Mouse (Mus musculus) granulocyte monocyte progenitor cell, adult 5-6 weeks (primary cell): ENCODE measurements around the gene Apba3. TPM values are rescaled to one million over a fixed set of nuclear protein-coding genes. Genes with fewer than 3 reads are reported as not detected.
A peak's percentile ranks its signal among the peaks of the same experiment; 100 is the strongest.

Experiments used
- ATAC-seq: replicated peaks from 2 replicates; pipeline ENCODE4 v1.8.0; 2016; ENCODE audit warnings: mild to moderate bottlenecking, moderate TSS enrichment, inconsistent platforms; ENCODE audit not compliant: poor library complexity, severe bottlenecking
- total RNA-seq, 2 experiments: library from RNA; stranded (forward) in 1 of 2; stranded (reverse) in 1 of 2; fragments of 200-712, 200-1000 nt in 1 of 2; fragments of >200 nt in 1 of 2; fragmentation: Nextera tagmentation in 1 of 2; gene quantifications; 2 replicates each; pipeline ENCODE4 v1.2.3; 2014 to 2017

The Apba3 gene
- total RNA-seq, 2 experiments from 2014 or later = 19.9 to 29.1 TPM

DNA sequence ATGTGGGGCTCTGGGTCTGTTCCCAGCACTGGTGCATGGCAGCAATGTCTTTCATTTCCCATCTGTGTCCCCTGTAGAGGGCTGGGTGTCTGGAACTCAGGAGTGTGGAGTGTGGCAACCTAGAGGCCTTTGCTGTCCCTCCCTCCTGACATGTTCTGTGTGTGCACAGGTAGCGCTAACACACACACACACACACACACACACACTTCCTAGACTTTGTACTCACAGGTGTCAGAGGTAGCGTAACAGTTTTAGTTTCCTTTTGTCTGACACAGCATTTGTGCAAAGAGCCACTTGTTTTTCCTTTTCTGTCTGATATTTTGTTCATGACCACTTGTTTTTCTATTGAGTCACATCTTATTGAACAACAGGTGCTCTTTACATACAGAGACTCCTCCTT lies 19.0 kb upstream of the Apba3 start:
- no peak for ATAC-seq

DNA sequence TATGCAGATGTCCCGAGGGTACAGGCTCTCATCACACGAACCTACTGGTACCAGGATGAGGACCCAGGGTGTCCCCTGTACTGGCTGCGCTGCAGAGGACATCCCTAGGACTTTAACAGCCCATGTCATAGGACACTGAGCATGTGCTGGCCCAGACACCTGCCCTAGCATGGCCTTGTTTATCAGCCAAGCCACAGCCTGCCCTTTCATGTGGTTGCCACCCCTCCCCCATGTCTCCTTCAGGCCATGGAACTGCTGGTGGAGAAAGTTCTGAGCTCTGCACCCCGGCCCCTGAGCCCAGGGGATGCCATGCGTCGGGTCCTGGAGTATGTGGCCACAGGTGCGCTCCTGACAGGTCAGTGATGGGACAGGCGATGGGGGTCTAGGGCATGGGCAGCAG lies 17.3 kb upstream of the Apba3 start:
- no peak for ATAC-seq

DNA sequence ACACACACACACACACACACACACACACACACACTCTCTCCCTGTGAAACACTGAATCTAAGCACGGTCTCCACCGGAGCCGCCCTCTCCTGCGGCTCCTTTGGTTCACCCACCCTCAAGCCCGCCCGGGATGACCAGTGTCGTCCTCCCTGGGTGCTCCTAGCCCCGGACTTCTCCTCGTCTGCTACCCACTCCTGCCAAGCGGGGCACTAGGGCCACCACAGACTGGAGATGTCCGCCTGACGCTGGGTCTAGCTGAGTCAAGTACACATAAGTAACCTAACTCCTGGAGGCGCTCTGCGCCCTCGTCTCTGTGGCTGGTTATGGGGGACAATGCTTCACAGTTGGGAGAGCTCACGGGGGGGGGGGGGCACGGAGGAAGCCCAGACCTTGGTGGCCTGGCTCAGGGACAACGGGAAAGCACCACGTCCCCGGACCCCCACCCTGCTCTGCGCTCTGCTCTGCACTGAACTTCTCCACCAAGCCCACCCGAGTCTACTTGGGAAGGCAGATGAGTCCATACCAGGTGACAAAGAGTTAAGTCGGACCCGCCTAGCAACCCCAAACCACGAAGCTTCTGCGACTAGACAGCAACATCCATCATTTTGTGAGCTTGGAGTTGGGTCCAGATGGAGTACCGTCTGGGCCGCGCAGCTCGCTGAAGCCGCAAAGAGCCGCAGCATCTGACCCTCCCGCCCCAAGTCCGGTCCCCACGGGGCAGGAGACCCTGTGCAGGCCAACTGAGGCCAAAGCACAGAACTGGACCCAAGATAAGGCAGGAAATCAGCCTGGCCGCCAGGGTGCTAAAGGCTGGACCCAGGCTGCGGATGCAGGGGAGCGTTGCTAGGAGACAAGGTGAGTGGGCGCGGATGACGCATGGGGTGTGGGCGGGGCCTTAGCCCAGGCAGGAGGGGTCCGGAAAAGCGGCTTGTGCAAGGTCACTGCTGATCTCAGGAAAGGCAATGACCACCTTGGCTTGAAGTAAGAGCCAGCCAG lies 14.0 kb upstream of the Apba3 start, which contains the start of gene Matk:
Matk (plus strand) TSS at position 512 of the 996 bp plus-strand sequence.
- peak; percentile 52 for ATAC-seq

DNA sequence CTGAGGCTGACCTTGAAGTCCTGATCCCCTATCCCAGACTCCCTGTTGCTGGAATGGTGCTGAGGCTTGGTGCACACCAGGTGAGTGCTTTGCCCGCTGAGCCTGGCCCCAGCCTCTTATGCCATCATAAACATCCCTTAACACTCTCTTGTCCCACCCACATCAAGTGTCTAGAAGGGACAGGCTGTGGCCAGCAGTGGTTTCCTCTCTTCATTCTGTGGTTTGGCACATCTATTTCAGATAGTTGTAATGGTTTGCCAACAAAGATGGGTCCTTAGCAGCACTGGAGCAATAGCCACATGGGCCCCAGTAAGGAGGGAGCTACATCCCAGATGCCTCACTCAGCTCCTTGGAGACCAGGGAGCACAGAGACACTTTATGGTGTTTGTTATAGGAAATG lies 11.9 kb upstream of the Apba3 start:
- ATAC-seq = peak; percentile 45

DNA sequence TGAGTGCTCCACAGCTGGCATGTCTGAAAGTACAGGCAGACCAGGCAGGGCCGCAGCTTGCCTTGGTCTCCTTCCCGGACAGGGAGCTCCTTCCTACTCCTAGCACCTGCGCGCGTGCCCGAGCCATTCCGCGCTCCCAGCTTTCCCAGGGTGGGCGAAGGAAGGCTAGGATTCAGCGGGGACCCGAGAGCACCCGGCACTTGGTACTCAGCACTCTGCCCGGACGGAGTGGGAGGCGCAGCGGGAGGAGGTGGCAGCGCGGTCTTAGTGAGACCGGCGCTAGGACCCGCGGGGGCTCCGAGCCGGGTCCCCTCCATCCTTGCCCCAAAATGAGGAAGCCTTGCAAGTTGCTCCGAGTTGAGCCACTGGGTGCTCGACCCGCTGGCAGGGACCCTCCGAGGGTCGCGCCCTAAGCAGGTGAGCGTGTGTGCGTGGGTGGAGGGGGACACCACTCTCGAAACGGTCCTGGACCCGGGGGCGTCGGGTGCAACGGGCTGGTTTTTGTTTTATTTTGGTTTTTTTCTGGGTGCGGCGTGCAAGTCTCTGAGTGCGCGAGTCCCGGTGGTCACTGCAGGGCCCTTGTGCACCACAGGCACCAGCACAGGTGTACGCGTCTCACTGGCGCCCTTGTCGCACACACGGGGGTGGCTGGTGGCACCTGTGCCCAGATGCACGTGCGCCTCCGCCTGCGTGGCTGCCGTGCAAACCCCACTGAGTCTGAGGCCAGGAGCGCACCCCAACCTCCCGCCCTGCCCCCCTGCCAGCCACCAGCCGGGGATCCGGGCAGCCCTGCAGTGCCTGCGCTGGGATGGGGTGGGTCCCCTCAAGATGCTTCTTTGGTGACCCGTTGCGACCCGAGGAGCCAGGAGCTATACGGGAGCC lies 9.4 kb upstream of the Apba3 start:
- peak; percentile 37 for ATAC-seq

DNA sequence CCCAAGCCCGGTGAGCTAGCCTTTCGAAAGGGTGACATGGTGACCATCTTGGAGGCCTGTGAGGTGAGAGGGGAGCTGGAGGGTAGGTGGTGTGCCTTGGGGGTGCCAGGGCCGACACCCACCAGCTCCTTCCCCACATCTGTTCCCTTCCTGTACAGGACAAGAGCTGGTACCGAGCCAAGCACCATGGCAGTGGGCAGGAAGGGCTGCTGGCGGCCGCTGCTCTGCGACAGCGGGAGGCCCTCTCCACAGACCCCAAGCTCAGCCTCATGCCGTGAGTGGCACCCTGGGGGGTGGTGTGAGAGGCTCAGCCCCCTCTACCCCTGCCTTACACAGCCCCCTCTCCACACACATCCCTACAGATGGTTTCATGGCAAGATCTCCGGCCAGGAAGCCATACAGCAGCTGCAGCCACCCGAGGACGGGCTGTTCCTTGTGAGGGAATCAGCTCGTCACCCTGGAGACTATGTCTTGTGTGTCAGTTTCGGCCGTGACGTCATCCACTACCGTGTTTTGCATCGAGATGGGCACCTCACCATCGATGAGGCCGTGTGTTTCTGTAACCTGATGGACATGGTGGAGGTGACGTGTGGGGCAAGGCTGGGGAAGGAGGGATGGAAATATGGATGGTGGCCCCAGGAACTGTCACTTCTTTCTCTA lies 7.4 kb upstream of the Apba3 start:
- no peak for ATAC-seq

DNA sequence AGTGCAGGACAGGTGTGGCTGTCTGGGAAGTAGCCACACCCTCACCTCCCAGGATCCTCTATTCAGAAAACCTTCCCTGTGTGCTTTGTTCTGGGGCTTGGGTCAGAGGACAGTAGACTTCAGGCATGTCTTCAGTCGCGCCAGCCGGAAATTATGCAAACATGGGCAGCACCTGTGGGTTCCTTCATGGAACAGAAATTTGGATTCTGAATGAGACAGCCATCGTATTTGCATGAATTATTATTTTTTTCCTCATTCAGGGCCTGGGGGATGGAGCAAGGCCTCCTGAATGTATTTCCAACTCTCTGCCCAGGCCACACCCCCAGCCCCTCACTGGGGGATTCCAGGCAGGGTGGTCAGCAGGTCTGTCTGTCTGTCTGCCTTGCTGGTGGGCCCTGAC lies 5.7 kb upstream of the Apba3 start:
- ATAC-seq = no peak

DNA sequence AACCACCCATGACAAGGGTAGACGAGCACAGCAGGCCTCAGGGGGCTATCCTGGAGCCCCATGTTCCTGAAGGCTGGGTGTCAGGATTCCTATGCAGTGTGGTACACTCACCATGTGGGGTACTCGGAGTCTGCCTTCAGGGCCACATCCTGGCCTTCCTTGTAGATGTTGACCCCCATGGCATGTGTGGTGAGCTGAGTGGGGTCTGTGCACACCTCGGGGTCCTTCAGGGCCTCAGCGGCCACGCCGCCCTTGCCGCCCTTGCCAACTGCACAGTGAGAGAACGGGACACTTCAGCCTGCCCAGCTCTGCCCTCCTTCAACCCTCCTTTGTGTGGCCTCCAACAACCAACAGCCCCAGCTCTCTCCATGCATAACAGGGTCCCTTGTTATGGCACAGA lies 1.2 kb upstream of the Apba3 start:
- no peak for ATAC-seq

DNA sequence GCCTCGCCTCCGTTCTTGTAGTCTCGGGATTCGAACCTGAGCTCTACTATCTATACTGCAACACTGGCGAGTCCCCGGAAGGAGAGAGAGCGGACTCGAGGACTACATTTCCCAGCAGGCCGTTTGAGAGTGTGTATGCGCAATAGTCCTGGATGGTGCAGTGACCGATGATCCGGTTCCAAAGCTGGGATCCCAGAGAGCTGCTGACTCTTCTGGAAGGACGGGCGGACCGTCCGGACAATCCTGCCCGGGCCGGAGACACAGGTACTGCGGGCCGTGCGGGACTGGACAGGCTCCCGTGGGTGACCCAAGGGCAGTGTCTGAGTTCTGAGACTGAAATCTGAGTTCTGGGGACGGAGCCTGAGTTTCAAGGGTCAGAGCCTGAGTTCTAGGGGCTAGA lies 1.3 kb downstream of the Apba3 start:
- peak; percentile 76 for ATAC-seq

DNA sequence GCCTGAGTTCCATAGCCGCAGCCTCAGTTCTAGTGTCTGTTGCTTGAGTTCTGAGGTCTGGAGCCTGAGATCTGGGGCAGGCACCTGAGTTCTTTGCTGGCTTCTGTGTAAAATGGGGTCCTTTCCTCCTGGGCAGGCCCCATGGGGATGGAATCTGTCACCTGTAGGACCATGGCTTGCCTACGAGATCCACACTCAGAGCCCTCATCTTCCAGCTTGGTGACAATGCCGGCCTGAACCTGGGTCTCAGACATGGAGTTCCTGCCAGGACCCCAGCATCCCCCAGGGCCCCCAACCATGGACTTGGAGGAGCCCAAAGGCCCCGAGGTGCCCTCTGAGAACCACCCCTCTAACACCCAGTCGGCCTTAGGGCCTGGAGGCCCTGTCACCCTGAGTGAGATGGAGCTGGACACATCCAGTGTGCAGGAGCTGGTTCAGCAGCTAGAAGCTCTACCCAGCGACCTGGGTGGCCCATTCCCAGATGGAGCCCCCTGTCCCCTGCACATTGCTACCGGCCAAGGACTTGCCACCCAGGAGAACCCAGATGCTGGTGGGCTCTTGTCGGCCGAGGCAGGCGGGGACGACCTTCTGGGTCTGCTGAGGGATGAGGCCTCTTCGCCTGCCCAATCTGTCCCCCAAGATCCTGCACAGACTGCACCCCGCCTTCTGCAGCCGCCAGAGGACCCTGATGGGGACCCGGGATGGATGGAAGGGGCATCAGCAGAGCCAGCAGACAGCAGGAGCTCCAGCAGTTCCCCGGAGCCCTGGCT lies 2.1 kb downstream of the Apba3 start:
- ATAC-seq = no peak

DNA sequence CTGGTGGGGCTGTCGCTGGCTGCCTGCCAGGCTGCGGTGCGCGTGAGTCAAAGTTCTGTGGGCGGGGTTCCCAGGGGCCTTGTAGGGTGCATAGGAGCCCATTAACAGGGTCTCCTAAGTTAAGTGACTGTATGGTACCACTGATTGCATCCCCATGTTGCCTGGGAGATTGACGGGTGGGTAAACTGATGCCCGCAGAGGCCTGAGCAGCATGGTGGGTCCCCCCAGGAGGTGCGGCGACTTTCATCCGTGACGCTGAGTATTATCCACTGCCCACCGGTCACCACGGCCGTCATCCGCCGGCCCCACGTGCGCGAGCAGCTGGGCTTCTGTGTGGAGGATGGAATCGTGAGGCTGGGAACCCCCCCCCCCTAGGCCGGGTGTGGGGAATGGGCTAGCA lies 5.6 kb downstream of the Apba3 start:
- no peak for ATAC-seq

DNA sequence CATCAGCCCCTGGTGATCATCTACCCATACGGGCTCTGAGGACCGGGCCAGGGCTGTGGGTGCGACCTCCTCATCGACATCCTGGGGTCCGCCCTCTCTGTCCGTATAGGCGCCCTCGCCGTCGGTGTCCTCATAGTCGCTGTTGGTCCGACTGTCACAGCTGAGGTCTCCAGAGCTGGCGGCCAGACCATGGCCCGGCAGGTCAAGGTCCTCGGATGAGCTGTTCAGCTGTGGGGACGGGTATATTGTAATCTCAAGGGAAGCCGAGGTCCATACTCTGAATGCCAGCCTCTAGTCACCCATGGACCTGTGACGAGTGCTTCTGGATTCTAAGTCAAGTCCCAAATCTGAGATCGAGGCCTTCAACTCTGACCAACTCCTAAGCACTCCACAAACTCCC lies 7.1 kb downstream of the Apba3 start:
- ATAC-seq = no peak

DNA sequence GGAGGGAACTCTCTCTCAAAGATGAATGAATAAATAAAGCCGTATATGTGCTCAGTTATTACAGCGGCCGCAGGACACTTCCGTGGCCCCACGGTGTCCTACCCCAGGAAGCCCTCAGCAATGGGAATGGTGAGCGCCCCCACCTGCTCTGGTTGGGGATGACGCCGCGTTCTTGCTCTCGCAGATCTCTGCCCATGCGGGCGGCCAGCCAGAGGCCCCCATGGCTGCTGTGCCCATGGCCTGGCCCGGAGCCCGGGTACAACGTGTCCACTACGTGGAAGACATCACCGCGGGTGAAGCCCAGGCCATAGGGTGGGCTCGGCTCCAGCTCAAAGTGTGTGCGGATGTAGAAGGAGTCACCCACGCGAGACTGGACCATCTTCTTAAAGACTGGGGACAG lies 10.9 kb downstream of the Apba3 start:
- ATAC-seq = no peak

DNA sequence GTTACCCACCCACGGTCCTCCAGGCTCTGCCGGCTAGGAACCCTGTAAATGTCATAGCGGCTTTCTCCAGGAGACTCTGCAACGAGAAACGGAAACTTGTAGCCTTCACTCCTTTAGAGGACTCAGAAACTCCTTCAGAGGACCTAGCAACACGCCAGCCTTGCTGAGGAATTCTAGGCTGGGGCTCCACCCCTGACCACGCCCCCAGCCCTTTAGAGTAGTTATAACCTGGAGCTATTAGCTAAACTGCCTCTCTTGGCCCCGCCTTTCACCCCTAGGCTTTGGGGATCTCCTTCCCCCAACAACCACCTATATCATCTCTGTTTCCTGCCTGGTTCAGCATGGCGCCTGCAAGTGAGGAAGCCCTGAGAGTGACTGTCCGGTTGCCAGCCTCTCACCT lies 12.7 kb downstream of the Apba3 start:
- ATAC-seq = no peak

DNA sequence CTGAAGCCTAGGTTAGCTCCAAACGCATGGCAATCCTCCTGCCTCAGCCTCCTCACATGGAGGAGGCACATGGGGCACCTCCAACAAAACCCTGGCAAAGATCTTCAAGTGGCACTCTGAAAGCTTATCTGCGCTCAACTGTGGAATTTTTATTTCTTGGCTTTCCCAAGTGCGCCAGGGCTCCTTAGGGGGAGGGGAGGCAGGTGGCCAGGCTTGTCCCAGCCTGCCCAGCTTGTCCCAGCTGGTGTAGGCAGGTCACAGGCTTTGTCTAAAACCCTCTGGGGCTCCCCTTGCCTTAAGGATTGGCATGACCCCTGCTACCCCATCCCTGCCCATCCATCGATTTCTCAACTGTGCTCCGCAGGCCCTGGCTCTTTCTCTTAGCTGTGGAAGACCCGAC lies 17.4 kb downstream of the Apba3 start:
- ATAC-seq = no peak

DNA sequence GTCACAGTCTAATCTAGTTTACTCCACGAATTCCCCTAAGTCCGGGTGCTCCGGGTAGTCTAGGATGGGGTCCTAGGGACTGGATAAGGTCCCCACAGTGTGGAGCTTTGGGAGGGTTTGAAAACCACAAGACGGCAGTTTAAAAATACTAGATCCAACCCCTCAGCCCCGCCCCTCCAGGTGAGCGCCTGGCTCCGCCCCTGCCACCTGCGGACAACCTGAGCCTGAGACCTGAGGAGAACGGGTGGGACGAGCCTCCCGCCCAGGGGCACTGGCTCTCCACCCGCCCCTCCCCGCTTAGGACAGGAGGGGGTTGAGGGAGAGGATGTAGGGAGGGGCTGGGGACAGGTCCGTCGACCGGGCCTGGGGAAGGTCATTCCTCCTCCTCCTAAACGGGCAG lies 18.0 kb downstream of the Apba3 start:
- ATAC-seq = no peak

DNA sequence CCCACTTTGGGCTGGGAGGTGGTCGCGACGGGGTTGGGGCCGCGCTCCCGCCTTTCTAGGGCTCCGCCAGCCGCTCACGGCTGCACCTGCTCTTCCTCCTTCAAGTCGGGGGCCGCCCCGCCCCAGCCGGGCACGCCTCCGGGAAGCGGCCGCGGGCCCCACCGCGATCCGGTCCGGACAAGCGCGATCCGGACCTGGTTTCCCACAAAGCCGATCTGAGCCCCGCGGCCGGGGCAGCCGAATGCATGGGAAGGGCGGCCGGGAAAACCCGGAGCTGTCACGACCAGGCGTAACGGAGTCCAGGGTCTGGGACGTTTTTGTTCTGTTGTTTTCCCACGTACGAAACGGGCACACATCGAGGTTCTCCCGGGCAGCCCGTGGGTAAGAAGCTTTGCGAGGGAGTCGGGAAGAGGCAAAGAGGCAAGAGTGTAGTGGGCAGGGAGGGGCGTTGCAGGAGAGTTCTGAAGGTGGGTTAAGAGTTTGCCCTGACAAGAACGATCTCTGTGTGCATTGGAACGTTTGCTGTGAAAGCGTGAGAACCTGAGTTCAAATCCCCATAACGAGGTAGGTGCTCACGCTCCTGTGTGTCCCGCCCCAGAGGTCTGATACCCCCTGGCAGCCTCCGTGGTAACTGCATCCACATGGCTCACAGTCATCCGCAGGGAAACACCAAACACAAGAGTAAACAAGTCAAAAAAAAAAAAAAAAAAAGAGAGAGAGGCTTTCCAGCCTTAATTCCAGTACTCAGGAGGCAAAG lies 19.1 kb downstream of the Apba3 start:
- peak; percentile 88 for ATAC-seq

DNA sequence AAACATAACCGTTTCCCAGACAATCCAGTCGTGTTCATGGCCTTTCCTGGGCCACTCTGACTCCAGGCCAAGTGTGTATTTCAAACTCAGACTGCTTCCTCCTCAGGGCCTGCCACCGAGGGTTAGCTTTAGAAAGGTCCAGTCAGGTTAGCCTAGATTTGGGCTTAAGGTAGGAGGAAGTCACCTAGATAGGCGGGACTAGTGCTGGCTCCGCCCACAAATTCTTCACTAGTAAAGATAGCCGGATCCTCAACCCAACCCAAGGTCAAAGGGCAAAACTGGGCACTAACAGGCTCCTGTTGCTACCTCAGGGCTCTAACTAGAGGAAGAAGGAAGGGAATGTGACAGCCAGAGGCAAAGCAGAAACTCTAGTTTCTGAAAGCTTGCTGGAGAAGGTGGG lies 19.8 kb downstream of the Apba3 start:
- ATAC-seq = no peak

DNA sequence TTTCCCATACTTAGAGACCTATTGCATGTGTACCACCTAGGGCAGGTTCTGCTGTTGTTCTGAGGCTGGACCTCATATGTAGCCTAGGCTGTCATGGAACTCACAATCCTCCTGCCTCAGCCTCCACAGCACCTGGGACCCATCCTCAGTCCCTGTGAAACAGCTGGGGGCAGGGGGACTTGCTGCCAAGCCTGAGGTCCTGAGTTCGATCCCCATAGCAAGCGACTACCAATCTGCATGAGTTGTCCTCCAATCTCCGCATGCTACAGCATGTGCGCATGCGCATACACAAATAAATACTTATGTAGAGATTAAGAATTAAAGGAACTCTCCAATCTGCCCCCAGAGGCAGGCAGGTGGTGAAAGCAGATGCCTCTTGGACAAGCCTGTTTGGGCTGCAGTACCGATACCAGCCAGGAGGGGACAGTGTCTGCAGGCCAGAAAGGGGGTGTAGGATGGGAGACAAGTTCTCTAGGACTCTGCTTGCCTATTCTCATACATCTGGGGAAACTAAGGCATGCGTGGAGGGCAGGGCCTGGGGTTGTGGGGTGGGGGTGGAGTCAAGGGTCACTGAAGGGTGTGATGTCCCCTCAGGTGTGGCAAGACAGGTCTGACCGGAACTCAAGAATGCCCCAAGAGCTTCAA lies 20.9 kb downstream of the Apba3 start:
- ATAC-seq = no peak
